Mouse (Mus musculus) lung, postnatal 0 days (tissue): ENCODE results near the gene Kif3c. TPM values are rescaled to one million over a fixed set of nuclear protein-coding genes. Genes with fewer than 3 reads are reported as not detected.

Experiments
- ATAC-seq: fragments of 200-750 bp; cut with Nextera tagmentation; 2 replicates; pipeline ENCODE4 v1.8.0; 2017; ENCODE audit warnings: moderate library complexity
- DNase-seq: peaks from one replicate; pipeline ENCODE4 v3.0.0-alpha.2; 2016; ENCODE audit warnings: low spot score
- H3K27ac ChIP-seq: fragments of 300-500 bp; sonication (generic); 2 replicates; pipeline ENCODE4 v1.5.1; 2014; ENCODE audit warnings: antibody characterized with exemption, mild to moderate bottlenecking, low read length, mixed read lengths
- H3K27me3 ChIP-seq: fragments of 300-500 bp; sonication (generic); replicated peaks from 2 replicates; pipeline ENCODE4 v1.6.1; 2014; ENCODE audit warnings: low read length, mixed read lengths; ENCODE audit not compliant: insufficient read depth
- H3K36me3 ChIP-seq: fragments of 300-500 bp; sonication (generic); 2 replicates; pipeline ENCODE4 v1.6.1; 2014; ENCODE audit warnings: low read length, mixed read lengths; ENCODE audit not compliant: insufficient read depth
- H3K4me1 ChIP-seq: fragments of 300-500 bp; sonication (generic); 2 replicates; pipeline ENCODE4 v1.6.1; 2014; ENCODE audit warnings: antibody characterized with exemption, low read depth, low read length, mixed read lengths; ENCODE audit not compliant: insufficient read depth
- H3K4me2 ChIP-seq: fragments of 300-500 bp; sonication (generic); replicated peaks from 2 replicates; pipeline ENCODE4 v1.6.1; 2014; ENCODE audit warnings: low read depth, mild to moderate bottlenecking, low read length, moderate library complexity, mixed read lengths
- H3K4me3 ChIP-seq: fragments of 300-500 bp; sonication (generic); 2 replicates; pipeline ENCODE4 v1.5.1; 2014; ENCODE audit warnings: low read depth, low read length
- H3K9ac ChIP-seq: fragments of 300-500 bp; sonication (generic); replicated peaks from 2 replicates; pipeline ENCODE4 v1.6.1; 2014; ENCODE audit warnings: low read depth, mild to moderate bottlenecking
- H3K9me3 ChIP-seq: fragments of 300-500 bp; sonication (generic); 2 replicates; pipeline ENCODE4 v1.6.1; 2016; ENCODE audit warnings: low read length, mixed read lengths
- CTCF ChIP-seq: IDR thresholded peaks from 2 replicates; pipeline ENCODE4 v1.5.1; 2016; ENCODE audit warnings: antibody characterized with exemption, mild to moderate bottlenecking
- EP300 ChIP-seq: IDR thresholded peaks from 2 replicates; pipeline ENCODE4 v1.6.1; 2016; ENCODE audit warnings: antibody characterized with exemption, mild to moderate bottlenecking, control low read depth
- WGBS: fragments of 180-500 bp; shearing (Covaris S2); extraction: QIAGEN DNeasy Blood & Tissue Kit; methylation state at CpG from one replicate; pipeline ENCODE4 v1.1.7; 2014; 5-methylcytosine and 5-hydroxymethylcytosine counted together
- polyA plus RNA-seq: library from polyadenylated mRNA; unstranded; fragments of >200 nt; fragmentation: Nextera tagmentation; extraction: Ambion mirVana; gene quantifications from 2 replicates; pipeline ENCODE4 v1.2.1, GENCODE M21; 2015

Kif3c gene
- polyA plus RNA-seq, 1 experiment from 2014 or later: 5.6 TPM

DNA sequence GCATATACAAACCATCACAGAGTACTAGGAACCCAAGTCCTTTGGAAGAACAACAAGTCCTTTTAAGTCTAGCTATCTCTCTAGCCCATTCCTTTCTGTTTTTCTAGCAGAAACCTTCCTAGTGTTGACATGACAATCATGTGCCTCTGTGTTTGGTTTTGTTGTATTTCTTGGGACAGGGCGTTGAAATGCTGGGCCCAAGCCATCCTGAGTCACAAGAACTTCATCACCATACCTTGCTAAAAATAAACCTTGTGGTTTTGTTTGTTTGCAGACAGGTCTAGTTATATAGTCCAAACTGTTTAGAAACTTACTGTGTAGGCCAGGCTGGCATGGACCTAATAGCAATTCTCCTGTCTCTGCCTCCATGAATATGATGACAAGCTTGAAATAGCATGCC is 57.9 kb downstream of the Kif3c start:
- Histone ChIP-seq H3K4me1 (peaks cover 6% of the 10 kb centered on the region; the same call in 1 of the 2 replicates), H3K4me3 (no peak overlapping the region), H3K9ac (no peak overlapping the region), H3K36me3 (no peaks in the 10 kb centered on the region), H3K27ac (no peak overlapping the region), H3K4me2 (no peak overlapping the region), H3K9me3 (no peaks in the 10 kb centered on the region), H3K27me3 (no peaks in the 10 kb centered on the region)
- TF ChIP-seq CTCF (no peak), EP300 (no peak)
- ATAC-seq (no peak), DNase-seq (no peak)
- 78% methylated on average over 1 of the region's 1 CpGs for WGBS

DNA sequence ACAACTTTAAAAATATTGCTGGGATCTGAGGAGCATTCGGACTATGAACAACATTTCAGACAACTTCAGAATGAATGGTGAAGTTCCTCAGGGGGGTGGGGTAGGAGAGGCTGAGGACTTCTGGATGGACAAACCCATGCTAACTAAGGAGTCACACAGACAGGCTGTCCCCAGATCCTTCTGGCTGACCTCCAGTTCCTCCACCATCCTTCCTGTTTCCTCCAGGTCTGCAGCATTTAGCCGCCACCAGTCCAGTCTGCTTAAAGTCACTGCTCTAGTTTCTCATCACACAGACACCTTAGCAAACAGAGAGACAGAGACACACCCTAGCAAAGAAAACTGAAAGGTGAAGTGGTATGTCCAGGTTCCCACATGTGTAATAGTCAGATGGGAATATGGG is 59.2 kb downstream of the Kif3c start:
- no peak for ATAC-seq
- DNase-seq: no peak
- Histone ChIP-seq H3K27me3 (no peaks in the 10 kb centered on the region), H3K27ac (no peak overlapping the region), H3K36me3 (no peaks in the 10 kb centered on the region), H3K4me2 (no peak overlapping the region), H3K4me3 (no peak overlapping the region), H3K4me1 (peaks cover 6% of the 10 kb centered on the region; the same call in 1 of the 2 replicates), H3K9ac (no peak overlapping the region), H3K9me3 (no peaks in the 10 kb centered on the region)
- TF ChIP-seq CTCF (no peak), EP300 (no peak)
- 50% methylated on average over 2 of the region's 2 CpGs for WGBS

DNA sequence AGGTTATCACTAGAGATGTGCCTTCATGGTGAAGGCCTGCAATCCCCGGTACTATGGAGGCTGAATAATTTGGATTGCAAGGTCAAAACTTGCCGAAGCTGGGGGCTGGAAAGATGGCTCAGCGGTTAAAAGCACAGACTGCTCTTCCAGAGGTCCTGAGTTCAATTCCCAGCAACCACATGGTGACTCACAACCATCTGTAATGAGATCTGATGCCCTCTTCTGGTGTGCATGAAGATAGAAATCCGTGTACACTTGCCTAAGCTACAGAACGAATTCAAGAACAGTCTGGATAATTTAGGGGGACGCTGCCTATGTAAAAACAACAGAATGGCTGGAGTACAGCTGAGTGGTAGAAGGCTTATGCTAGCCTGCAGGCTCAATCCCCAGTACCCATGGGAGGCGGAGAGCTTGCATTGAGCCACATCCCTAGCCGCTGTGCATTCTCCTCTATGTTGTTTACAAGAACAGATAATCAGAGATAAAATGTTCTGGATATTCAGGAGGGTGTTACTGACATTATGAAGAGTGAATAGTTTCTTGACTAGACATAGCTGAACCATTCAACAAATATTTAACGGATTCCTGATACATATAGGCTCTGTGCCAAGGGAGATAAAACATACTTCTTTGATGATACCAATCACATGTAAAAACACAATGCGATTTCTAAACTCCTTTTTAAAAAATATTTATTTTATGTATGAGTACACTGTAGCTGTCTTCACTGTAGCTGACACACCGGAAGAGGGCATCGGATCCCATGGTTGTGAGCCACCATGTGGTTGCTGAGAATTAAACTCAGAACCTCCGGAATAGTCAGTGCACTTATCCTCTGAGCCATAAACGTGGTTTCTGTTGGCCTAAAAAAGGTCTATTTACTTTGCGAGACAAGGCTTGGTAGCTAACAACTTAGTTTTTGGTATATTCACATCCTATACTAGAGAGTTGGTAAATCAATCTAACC is 60.7 kb downstream of the Kif3c start:
- 32% methylated on average over 15 of the region's 15 CpGs for WGBS
- Histone ChIP-seq H3K36me3 (no peaks in the 10 kb centered on the region), H3K4me2 (peak overlapping the region; percentile 59), H3K27me3 (no peaks in the 10 kb centered on the region), H3K4me1 (peaks cover 6% of the 10 kb centered on the region; the same call in 1 of the 2 replicates), H3K27ac (peak overlapping the region; percentile 77), H3K9me3 (no peaks in the 10 kb centered on the region), H3K4me3 (peak overlapping the region; percentile 97), H3K9ac (peak overlapping the region; percentile 24)
- peak; percentile 43 for ATAC-seq
- DNase-seq: peak; percentile 71
- TF ChIP-seq CTCF (peak; percentile 60), EP300 (no peak; the same call in none of the 2 replicates)

DNA sequence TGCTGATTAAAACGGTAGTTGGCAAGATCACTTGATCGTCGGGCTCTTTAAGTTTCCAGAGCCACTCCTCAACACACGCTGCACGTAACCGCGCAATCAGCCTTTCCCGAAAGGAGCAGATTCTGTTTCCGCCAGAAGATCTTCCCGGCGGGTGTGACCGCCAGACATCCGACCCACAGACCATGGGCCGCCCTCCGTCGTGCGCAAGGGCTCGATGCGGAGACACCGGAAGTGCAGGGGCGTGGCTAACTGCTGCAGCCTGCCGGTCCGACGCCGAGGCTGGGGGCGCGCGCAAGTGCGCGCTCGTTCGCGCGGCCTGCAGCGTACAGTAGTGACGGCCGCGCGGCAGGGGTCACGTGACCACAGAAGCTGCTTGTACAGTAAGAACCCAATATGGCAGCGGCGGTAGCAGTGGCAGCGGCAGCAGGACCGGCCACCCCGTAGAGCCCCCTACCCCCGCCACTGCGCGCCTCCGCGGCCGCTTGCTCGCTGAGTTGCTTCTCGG is 61.6 kb downstream of the Kif3c start, which contains the start of gene Asxl2:
Gene Asxl2 (plus strand): TSS at position 328 of the 505 bp plus-strand sequence.
- Histone ChIP-seq H3K4me1 (peaks cover 6% of the 10 kb centered on the region; the same call in 1 of the 2 replicates), H3K27ac (peak within 1 kb of the TSS; percentile 98), H3K9ac (peak within 1 kb of the TSS; percentile 82), H3K9me3 (no peaks in the 10 kb centered on the region), H3K4me2 (peak within 1 kb of the TSS; percentile 77), H3K36me3 (no peaks in the 10 kb centered on the region), H3K27me3 (no peaks in the 10 kb centered on the region), H3K4me3 (peak within 1 kb of the TSS; percentile 97)
- peak; percentile 100 for DNase-seq
- TF ChIP-seq CTCF (no peak), EP300 (no peak; the same call in 1 of the 2 replicates)
- ATAC-seq: peak; percentile 95
- WGBS: under 1% methylated on average over 53 of the region's 53 CpGs

DNA sequence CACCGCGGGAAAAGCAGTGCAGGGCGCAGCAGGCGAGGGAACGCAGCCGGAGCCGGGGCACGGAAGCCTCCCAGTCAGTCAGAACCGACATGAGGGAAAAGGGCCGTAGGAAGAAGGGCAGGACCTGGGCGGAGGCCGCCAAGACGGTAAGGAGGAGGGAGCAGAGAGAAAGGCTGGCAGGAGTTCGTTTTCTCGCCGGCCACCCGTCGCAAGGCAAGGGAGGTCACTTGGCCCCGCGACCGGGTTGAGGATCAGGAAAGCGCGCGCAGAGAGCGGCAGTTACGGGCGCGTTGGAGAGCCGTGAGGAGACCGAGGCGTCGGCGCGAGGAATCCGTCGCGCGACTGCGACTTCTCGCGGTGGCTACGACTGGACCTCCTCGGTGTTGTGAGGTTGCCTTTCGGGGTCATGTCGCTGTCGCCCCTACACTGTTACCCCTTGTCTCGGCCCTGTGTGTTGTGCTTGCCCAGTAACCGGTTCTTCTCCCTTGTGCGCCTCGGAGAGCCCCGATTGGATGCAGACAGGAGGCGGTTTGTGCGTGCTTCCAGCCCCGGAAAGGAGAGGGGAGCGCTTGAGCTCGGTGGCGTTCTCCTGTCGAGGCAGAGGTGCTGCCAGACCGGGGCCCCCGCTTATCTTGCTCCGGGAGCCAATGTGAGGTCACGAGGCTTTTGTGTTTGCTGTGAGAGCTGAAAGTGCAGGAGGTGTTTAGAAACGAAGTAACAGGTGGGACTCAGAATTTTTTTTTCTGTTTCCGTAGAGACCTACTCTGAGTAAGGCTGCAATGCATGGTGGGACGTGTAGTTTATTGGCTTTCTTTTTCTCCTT is 62.3 kb downstream of the Kif3c start:
- Histone ChIP-seq H3K4me2 (peak overlapping the region; percentile 77), H3K4me1 (peaks cover 6% of the 10 kb centered on the region; the same call in 1 of the 2 replicates), H3K27me3 (no peaks in the 10 kb centered on the region), H3K27ac (peak overlapping the region; percentile 98), H3K4me3 (peak overlapping the region; percentile 97), H3K9ac (peak overlapping the region; percentile 82), H3K9me3 (no peaks in the 10 kb centered on the region), H3K36me3 (no peaks in the 10 kb centered on the region)
- ATAC-seq (peak; percentile 37), DNase-seq (peak; percentile 86)
- WGBS: under 1% methylated on average over 56 of the region's 65 CpGs
- TF ChIP-seq EP300 (0 out of 2 replicates have a peak, but pooled peaks have one; percentile 34), CTCF (no peak)
